Mouse (Mus musculus): ENCODE data around the gene Fut7. TPM values are rescaled to one million over a fixed set of nuclear protein-coding genes. Genes with fewer than 3 reads are reported as not detected.

Fut7 gene
- total RNA-seq (2012; rRNA removed) (0.17 and 0.25 TPM in 2 replicates), total RNA-seq (2014; rRNA removed) (0.17 and 0.51 TPM in 2 replicates), polyA plus RNA-seq (2012; ENCODE audit: insufficient read length, low read depth) (0.57 and 0.74 TPM in 2 replicates)

DNA sequence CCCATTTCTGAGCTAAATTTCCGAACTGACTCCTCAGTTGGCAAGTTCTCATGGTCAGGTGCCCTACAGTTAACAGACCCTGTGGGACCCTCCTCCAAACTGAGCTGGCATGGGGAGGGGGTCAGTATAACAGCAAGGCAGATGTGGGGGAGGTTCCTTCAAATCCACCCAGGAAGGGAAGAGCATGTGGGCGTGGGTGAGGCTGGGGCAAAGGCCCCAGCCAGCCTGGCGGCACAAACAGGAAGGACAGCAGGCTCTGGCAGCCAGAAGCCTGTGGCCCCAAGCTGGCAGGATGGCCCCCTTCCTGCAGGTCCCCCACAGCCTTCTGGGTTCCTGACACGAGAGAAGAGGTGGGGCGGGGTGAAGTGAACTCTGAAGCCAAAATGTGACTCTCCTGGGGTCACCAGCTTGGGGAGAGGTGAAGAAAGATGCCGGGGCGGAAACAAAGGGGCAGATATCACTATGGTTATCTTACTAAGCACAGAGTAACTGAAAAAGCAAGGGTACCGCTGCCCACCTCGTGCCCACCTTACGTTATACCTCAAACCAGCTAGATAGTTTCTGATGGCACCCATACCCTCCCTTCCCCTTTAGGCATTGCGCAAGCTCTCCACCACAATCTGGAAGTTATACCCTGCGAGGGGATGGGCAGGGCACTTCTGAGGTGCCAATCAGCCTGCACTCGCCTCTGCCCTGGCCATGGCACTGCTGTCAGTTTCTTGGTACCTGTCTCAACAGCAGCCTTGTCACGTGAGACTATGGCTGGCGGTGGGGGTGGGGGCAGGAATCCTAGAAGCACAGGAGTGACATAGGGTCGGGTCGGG is at the start of gene Fut7:
TSS of gene Fut7 (plus strand) at position 681 of the 824 bp plus-strand sequence.
- Histone ChIP-seq H3K4me1 (ENCODE audit: control insufficient read depth in 1 of 2, insufficient read depth in 2 of 2) (peaks cover 24 to 63% of the 10 kb centered on the region in 2 experiments), H3K27me3 (replicated peaks) (peaks cover 12% of the 10 kb centered on the region), H3K9ac (ENCODE audit: insufficient read depth, low read depth) (no peak within 1 kb of the TSS), H3K79me2 (replicated peaks; ENCODE audit: control insufficient read depth, extremely low read depth, insufficient read depth, poor library complexity, severe bottlenecking) (no peaks in the 10 kb centered on the region), H3K4me2 (ENCODE audit: insufficient read depth, low read depth, poor library complexity, severe bottlenecking) (peak within 1 kb of the TSS; percentile 30; the same call in 1 of the 2 replicates), H3K36me3 (replicated peaks in 1 of 2; ENCODE audit: control insufficient read depth in 1 of 2, insufficient read depth in 1 of 2, low read length in 1 of 2) (no peaks in the 10 kb centered on the region), H3K27ac (ENCODE audit: insufficient read depth, low read depth) (no peak within 1 kb of the TSS), H3K4me3 (replicated peaks in 1 of 3; ENCODE audit: low read depth in 2 of 3, low read length in 2 of 3, poor library complexity in 1 of 3) (no peak within 1 kb of the TSS), H3K9me3 (replicated peaks; ENCODE audit: low read length) (peaks cover 3% of the 10 kb centered on the region)
- TF ChIP-seq IRF4 (IDR thresholded peaks at IDR 0.05; ENCODE audit: low read depth, low read length) (no peak), MAZ (IDR thresholded peaks at IDR 0.05; ENCODE audit: low read depth, low read length) (no peak), BHLHE40 (IDR thresholded peaks at IDR 0.05; ENCODE audit: low read depth, low read length) (0 out of 2 replicates have a peak, but pooled peaks have one; percentile 8)
- no peak for DNase-seq (ENCODE audit: extremely low read depth)
- in situ Hi-C loops (cut with MboI; ENCODE audit: low pct_ligation_motif_present, low pct_unique_long_range_greater_than_20kb, low sequenced_read_pairs) (loop anchor here (10.0 kb wide), 1 partner anchor 132 kb away; the partner anchor contains the start of gene Edf1), dilution Hi-C loops (cut with MboI; ENCODE audit: extremely low pct_ligation_motif_present, extremely low pct_unique_long_range_greater_than_20kb, low sequenced_read_pairs) (no loop called here)

DNA sequence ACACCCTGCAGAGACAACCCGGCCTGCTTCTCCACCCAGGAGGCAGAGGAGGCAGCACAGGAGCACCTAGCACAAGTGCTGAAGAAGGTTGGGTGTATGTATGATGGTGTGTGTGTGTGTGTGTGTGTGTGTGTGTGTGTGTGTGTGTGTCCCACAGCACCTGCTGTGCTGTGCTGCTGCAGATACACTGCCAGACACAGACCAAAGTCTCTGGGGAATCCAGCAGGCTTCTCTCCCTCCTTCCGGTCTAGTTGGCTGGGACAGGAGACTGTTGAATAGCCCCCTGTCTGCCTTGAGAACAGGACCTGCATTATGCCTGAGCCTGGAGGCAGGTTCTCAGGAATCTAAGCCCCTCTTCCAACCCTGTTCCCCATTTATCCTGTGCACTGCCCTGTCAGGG is 49.6 kb upstream of the Fut7 start:
- Histone ChIP-seq H3K9me3 (replicated peaks; ENCODE audit: low read length) (no peaks in the 10 kb centered on the region), H3K79me2 (replicated peaks; ENCODE audit: control insufficient read depth, extremely low read depth, insufficient read depth, poor library complexity, severe bottlenecking) (no peaks in the 10 kb centered on the region), H3K36me3 (replicated peaks in 1 of 2; ENCODE audit: control insufficient read depth in 1 of 2, insufficient read depth in 1 of 2, low read length in 1 of 2) (peaks cover 23 to 43% of the 10 kb centered on the region in 2 experiments), H3K4me1 (ENCODE audit: control insufficient read depth in 1 of 2, insufficient read depth in 2 of 2) (peaks cover 14 to 16% of the 10 kb centered on the region in 2 experiments), H3K27me3 (replicated peaks) (peaks cover 14% of the 10 kb centered on the region), H3K9ac (ENCODE audit: insufficient read depth, low read depth) (peak overlapping the region; percentile 17; the same call in 1 of the 2 replicates), H3K4me3 (replicated peaks in 1 of 3; ENCODE audit: low read depth in 2 of 3, low read length in 2 of 3, poor library complexity in 1 of 3) (peak overlapping the region; percentile 68 to 92 (median 75)), H3K27ac (ENCODE audit: insufficient read depth, low read depth) (no peak overlapping the region), H3K4me2 (ENCODE audit: insufficient read depth, low read depth, poor library complexity, severe bottlenecking) (peak overlapping the region; percentile 86)
- in situ Hi-C loops (cut with MboI; ENCODE audit: low pct_ligation_motif_present, low pct_unique_long_range_greater_than_20kb, low sequenced_read_pairs), result no loop called here
- dilution Hi-C loops (cut with MboI; ENCODE audit: extremely low pct_ligation_motif_present, extremely low pct_unique_long_range_greater_than_20kb, low sequenced_read_pairs), result no loop called here
- DNase-seq (ENCODE audit: extremely low read depth), result peak; percentile 52
- TF ChIP-seq ELF1 (IDR thresholded peaks at IDR 0.05; ENCODE audit: low read depth, low read length) (0 out of 2 replicates have a peak, but pooled peaks have one; percentile 5), ZNF384 (IDR thresholded peaks at IDR 0.05; ENCODE audit: low read depth, low read length) (no peak)

DNA sequence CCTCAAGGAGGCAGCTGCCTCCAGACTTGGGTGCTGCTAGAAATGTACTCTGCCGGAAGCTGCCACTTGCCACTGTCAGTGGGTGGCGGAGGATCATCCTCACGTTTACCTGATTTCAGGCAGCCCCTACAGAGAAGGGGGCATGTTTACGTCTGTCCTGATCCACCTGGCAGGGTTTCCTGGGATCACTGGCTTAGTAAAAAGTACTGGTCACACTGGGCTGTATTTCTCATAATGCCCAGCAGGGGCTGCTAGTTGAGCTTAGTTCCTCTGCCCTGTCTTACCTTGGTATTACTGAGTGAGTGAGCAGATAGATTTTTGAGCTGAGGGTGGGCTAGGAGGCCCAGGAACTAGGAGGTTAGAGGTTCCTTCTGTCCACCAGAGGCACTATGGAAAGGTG is 46.5 kb upstream of the Fut7 start:
- Histone ChIP-seq H3K9ac (ENCODE audit: insufficient read depth, low read depth) (no peak overlapping the region), H3K36me3 (replicated peaks in 1 of 2; ENCODE audit: control insufficient read depth in 1 of 2, insufficient read depth in 1 of 2, low read length in 1 of 2) (peaks cover 23 to 47% of the 10 kb centered on the region in 2 experiments), H3K4me3 (replicated peaks in 1 of 3; ENCODE audit: low read depth in 2 of 3, low read length in 2 of 3, poor library complexity in 1 of 3) (no peak overlapping the region), H3K9me3 (replicated peaks; ENCODE audit: low read length) (no peaks in the 10 kb centered on the region), H3K27ac (ENCODE audit: insufficient read depth, low read depth) (no peak overlapping the region), H3K4me1 (ENCODE audit: control insufficient read depth in 1 of 2, insufficient read depth in 2 of 2) (peaks cover 12 to 16% of the 10 kb centered on the region in 2 experiments), H3K27me3 (replicated peaks) (no peaks in the 10 kb centered on the region), H3K4me2 (ENCODE audit: insufficient read depth, low read depth, poor library complexity, severe bottlenecking) (no peak overlapping the region), H3K79me2 (replicated peaks; ENCODE audit: control insufficient read depth, extremely low read depth, insufficient read depth, poor library complexity, severe bottlenecking) (no peaks in the 10 kb centered on the region)
- in situ Hi-C loops (cut with MboI; ENCODE audit: low pct_ligation_motif_present, low pct_unique_long_range_greater_than_20kb, low sequenced_read_pairs) (no loop called here), dilution Hi-C loops (cut with MboI; ENCODE audit: extremely low pct_ligation_motif_present, extremely low pct_unique_long_range_greater_than_20kb, low sequenced_read_pairs) (no loop called here)
- DNase-seq (ENCODE audit: extremely low read depth), result peak; percentile 51
- TF ChIP-seq SMC3 (IDR thresholded peaks at IDR 0.05; ENCODE audit: low read depth, low read length) (peak; percentile 74), JUN (IDR thresholded peaks at IDR 0.05; ENCODE audit: insufficient read depth, low read depth, low read length) (no peak), RAD21 (IDR thresholded peaks at IDR 0.05; ENCODE audit: low read depth, low read length) (peak; percentile 70), SIN3A (IDR thresholded peaks at IDR 0.05; ENCODE audit: low read length) (no peak), CTCF (conservative IDR thresholded peaks at IDR 0.05 in 1 of 2, IDR thresholded peaks at IDR 0.05 in 1 of 2; ENCODE audit: low read depth in 2 of 2, low read length in 2 of 2) (peak; percentile 83 to 84)

Data from CH12.LX (cell line).